Mouse (Mus musculus): ENCODE results near the gene Fuom. TPM values are rescaled to one million over a fixed set of nuclear protein-coding genes. Genes with fewer than 3 reads are reported as not detected.

The Fuom gene
- total RNA-seq, 2 experiments from 2014 or later = 80.9 to 84.0 TPM

GRCm38 (mm10) chr7:140061832-140062130 lies 40.5 kb downstream of the Fuom start:
- intact Hi-C loops (cut with DNase I) = loop anchor here (2.0 kb wide), 2 partner anchors 93 to 157 kb away; no protein-coding TSS in a partner anchor
- DNase-seq (ENCODE audit: low spot score) = no peak

- intact Hi-C loops (cut with DNase I) = no loop called here
- no peak for DNase-seq (ENCODE audit: low spot score)
Measured at GRCm38 (mm10) chr7:140060936-140061831, 41.1 kb downstream of the Fuom start.

GRCm38 (mm10) chr7:140059601-140060000 lies 42.6 kb downstream of the Fuom start:
- DNase-seq (ENCODE audit: low spot score) = no peak
- intact Hi-C loops (cut with DNase I) = no loop called here

GRCm38 (mm10) chr7:140058528-140058927 lies 43.7 kb downstream of the Fuom start:
- intact Hi-C loops (cut with DNase I) = no loop called here
- DNase-seq (ENCODE audit: low spot score) = no peak

- DNase-seq (ENCODE audit: low spot score) = no peak
- intact Hi-C loops (cut with DNase I) = no loop called here
Measured at GRCm38 (mm10) chr7:140057413-140058407, 44.5 kb downstream of the Fuom start.

GRCm38 (mm10) chr7:140054124-140054523 lies 48.1 kb downstream of the Fuom start:
- no peak for DNase-seq (ENCODE audit: low spot score)
- intact Hi-C loops (cut with DNase I) = no loop called here

GRCm38 (mm10) chr7:140049115-140049689 lies 53.0 kb downstream of the Fuom start:
- intact Hi-C loops (cut with DNase I) = no loop called here
- DNase-seq (ENCODE audit: low spot score) = no peak

GRCm38 (mm10) chr7:140048361-140049114 lies 53.7 kb downstream of the Fuom start, which contains the start of gene Msx3:
Msx3 (minus strand) TSS chr7:140049089.
- no peak for DNase-seq (ENCODE audit: low spot score)
- intact Hi-C loops (cut with DNase I) = no loop called here

GRCm38 (mm10) chr7:140047811-140048311 lies 54.4 kb downstream of the Fuom start:
- no peak for DNase-seq (ENCODE audit: low spot score)
- intact Hi-C loops (cut with DNase I) = no loop called here

Other genes with a start within 250 kb of the Fuom start
- gene Kndc1, start 207.7 kb downstream of the Fuom start, total RNA-seq (2021) = not detected
- gene Utf1, start 158.7 kb downstream of the Fuom start, total RNA-seq (2021) = not detected
- gene 6430531B16Rik, start 123.7 kb downstream of the Fuom start, total RNA-seq (2021) = not detected
- under 1 TPM; 0.20 to 0.73 TPM for gene Adam8, start 109.9 kb downstream of the Fuom start, total RNA-seq (2021)
- 10 to 100 TPM; 10.9 to 11.2 TPM for gene Zfp511, start 66.0 kb downstream of the Fuom start, total RNA-seq (2021)
- gene Tubgcp2, start 65.8 kb downstream of the Fuom start, total RNA-seq (2021) = 10 to 100 TPM; 25.4 to 27.2 TPM
- not detected for gene Msx3, start 53.4 kb downstream of the Fuom start, total RNA-seq (2021)
- gene Caly, start 19.9 kb downstream of the Fuom start, total RNA-seq (2021) = not detected
- gene Prap1, start 9.0 kb downstream of the Fuom start, total RNA-seq (2021) = not detected
- 1 to 10 TPM; 3.5 to 3.7 TPM for gene Paox, start 13.4 kb upstream of the Fuom start, total RNA-seq (2021)
- gene Echs1, start 14.0 kb upstream of the Fuom start, total RNA-seq (2021) = 100 to 1,000 TPM; 441 to 471 TPM
- gene Mtg1, start 35.1 kb upstream of the Fuom start, total RNA-seq (2021) = 10 to 100 TPM; 22.9 to 30.8 TPM
- under 1 TPM; 0.36 to 0.84 TPM for gene Sprn, start 52.4 kb upstream of the Fuom start, total RNA-seq (2021)
- not detected for gene Olfr522, start 62.3 kb upstream of the Fuom start, total RNA-seq (2021)
- gene Olfr523, start 70.8 kb upstream of the Fuom start, total RNA-seq (2021) = not detected
- gene Olfr524, start 103.5 kb upstream of the Fuom start, total RNA-seq (2021) = not detected
- gene Cd163l1, start 115.8 kb upstream of the Fuom start, total RNA-seq (2021) = not detected
- not detected for gene 5830411N06Rik, start 144.8 kb upstream of the Fuom start, total RNA-seq (2021)
- not detected for gene Olfr525, start 218.4 kb upstream of the Fuom start, total RNA-seq (2021)
- not detected for gene Olfr527, start 231.6 kb upstream of the Fuom start, total RNA-seq (2021)